Mouse (Mus musculus): ENCODE data around the gene Nabp1. TPM values are rescaled to one million over a fixed set of nuclear protein-coding genes. Genes with fewer than 3 reads are reported as not detected.

Gene Nabp1
- polyA plus RNA-seq, 1 experiment = 176 TPM

- 1% methylated on average over 25 of the region's 25 CpGs for WGBS
- TF ChIP-seq POLR2A (IDR thresholded peaks at IDR 0.05; ENCODE audit: insufficient read depth, low read depth, low read length) (no peak), CTCF (IDR thresholded peaks at IDR 0.05; ENCODE audit: insufficient read depth, low read depth, low read length) (no peak)
- H3K27ac ChIP-seq (ENCODE audit: insufficient read depth, low read depth, low read length) = no peak overlapping the region
Observed at GRCm38 (mm10) chr1:51477656-51478081, 556 bp downstream of the Nabp1 start.

GRCm38 (mm10) chr1:51476405-51476804 lies 1.8 kb downstream of the Nabp1 start:
- Histone ChIP-seq H3K27ac (ENCODE audit: insufficient read depth, low read depth, low read length) (no peak overlapping the region), H3K4me1 (ENCODE audit: control insufficient read depth, insufficient read depth, low read length) (peaks cover 5% of the 10 kb centered on the region; the same call in 1 of the 2 replicates), H3K4me3 (ENCODE audit: insufficient read depth, low read depth, low read length) (no peak overlapping the region)
- WGBS = 85% methylated on average over 1 of the region's 1 CpGs
- TF ChIP-seq POLR2A (IDR thresholded peaks at IDR 0.05; ENCODE audit: insufficient read depth, low read depth, low read length) = no peak
- TF ChIP-seq CTCF (IDR thresholded peaks at IDR 0.05; ENCODE audit: insufficient read depth, low read depth, low read length) = no peak

More at GRCm38 (mm10) chr1:51477656-51478081, 556 bp downstream of the Nabp1 start:
- Histone ChIP-seq H3K4me1 (ENCODE audit: control insufficient read depth, insufficient read depth, low read length) (peaks cover 5% of the 10 kb centered on the region; the same call in 1 of the 2 replicates), H3K4me3 (ENCODE audit: insufficient read depth, low read depth, low read length) (peak overlapping the region; percentile 57)

- 36% methylated on average over 2 of the region's 2 CpGs for WGBS
- H3K4me3 ChIP-seq (ENCODE audit: insufficient read depth, low read depth, low read length) = no peak overlapping the region
Observed at GRCm38 (mm10) chr1:51468077-51468476, 10.1 kb downstream of the Nabp1 start.

GRCm38 (mm10) chr1:51467181-51467580 lies 11.0 kb downstream of the Nabp1 start:
- H3K27ac ChIP-seq (ENCODE audit: insufficient read depth, low read depth, low read length) = no peak overlapping the region
- H3K4me3 ChIP-seq (ENCODE audit: insufficient read depth, low read depth, low read length) = no peak overlapping the region
- 84% methylated on average over 5 of the region's 5 CpGs for WGBS
- TF ChIP-seq CTCF (IDR thresholded peaks at IDR 0.05; ENCODE audit: insufficient read depth, low read depth, low read length) (no peak), POLR2A (IDR thresholded peaks at IDR 0.05; ENCODE audit: insufficient read depth, low read depth, low read length) (no peak)
- H3K4me1 ChIP-seq (ENCODE audit: control insufficient read depth, insufficient read depth, low read length) = no peaks in the 10 kb centered on the region

More at GRCm38 (mm10) chr1:51468077-51468476, 10.1 kb downstream of the Nabp1 start:
- TF ChIP-seq CTCF (IDR thresholded peaks at IDR 0.05; ENCODE audit: insufficient read depth, low read depth, low read length) (no peak), POLR2A (IDR thresholded peaks at IDR 0.05; ENCODE audit: insufficient read depth, low read depth, low read length) (no peak)
- no peak overlapping the region for H3K27ac ChIP-seq (ENCODE audit: insufficient read depth, low read depth, low read length)
- no peaks in the 10 kb centered on the region for H3K4me1 ChIP-seq (ENCODE audit: control insufficient read depth, insufficient read depth, low read length)

GRCm38 (mm10) chr1:51466385-51466784 lies 11.8 kb downstream of the Nabp1 start:
- Histone ChIP-seq H3K27ac (ENCODE audit: insufficient read depth, low read depth, low read length) (no peak overlapping the region), H3K4me1 (ENCODE audit: control insufficient read depth, insufficient read depth, low read length) (no peaks in the 10 kb centered on the region), H3K4me3 (ENCODE audit: insufficient read depth, low read depth, low read length) (no peak overlapping the region)
- WGBS = 52% methylated on average over 1 of the region's 1 CpGs
- no peak for TF ChIP-seq POLR2A (IDR thresholded peaks at IDR 0.05; ENCODE audit: insufficient read depth, low read depth, low read length)
- no peak for TF ChIP-seq CTCF (IDR thresholded peaks at IDR 0.05; ENCODE audit: insufficient read depth, low read depth, low read length)

- no peak overlapping the region for H3K27ac ChIP-seq (ENCODE audit: insufficient read depth, low read depth, low read length)
- no peaks in the 10 kb centered on the region for H3K4me1 ChIP-seq (ENCODE audit: control insufficient read depth, insufficient read depth, low read length)
- WGBS = 36% methylated on average over 2 of the region's 2 CpGs
- TF ChIP-seq CTCF (IDR thresholded peaks at IDR 0.05; ENCODE audit: insufficient read depth, low read depth, low read length) (no peak), POLR2A (IDR thresholded peaks at IDR 0.05; ENCODE audit: insufficient read depth, low read depth, low read length) (no peak)
- no peak overlapping the region for H3K4me3 ChIP-seq (ENCODE audit: insufficient read depth, low read depth, low read length)
Observed at GRCm38 (mm10) chr1:51465285-51465684, 12.9 kb downstream of the Nabp1 start.

- Histone ChIP-seq H3K4me1 (ENCODE audit: control insufficient read depth, insufficient read depth, low read length) (no peaks in the 10 kb centered on the region), H3K4me3 (ENCODE audit: insufficient read depth, low read depth, low read length) (no peak overlapping the region), H3K27ac (ENCODE audit: insufficient read depth, low read depth, low read length) (no peak overlapping the region)
- TF ChIP-seq CTCF (IDR thresholded peaks at IDR 0.05; ENCODE audit: insufficient read depth, low read depth, low read length) (no peak), POLR2A (IDR thresholded peaks at IDR 0.05; ENCODE audit: insufficient read depth, low read depth, low read length) (no peak)
- WGBS = 96% methylated on average over 5 of the region's 5 CpGs
Observed at GRCm38 (mm10) chr1:51463038-51463437, 15.2 kb downstream of the Nabp1 start.

- no peak overlapping the region for H3K4me3 ChIP-seq (ENCODE audit: insufficient read depth, low read depth, low read length)
- 64% methylated on average over 10 of the region's 10 CpGs for WGBS
- TF ChIP-seq CTCF (IDR thresholded peaks at IDR 0.05; ENCODE audit: insufficient read depth, low read depth, low read length) (no peak), POLR2A (IDR thresholded peaks at IDR 0.05; ENCODE audit: insufficient read depth, low read depth, low read length) (no peak)
- no peaks in the 10 kb centered on the region for H3K4me1 ChIP-seq (ENCODE audit: control insufficient read depth, insufficient read depth, low read length)
- H3K27ac ChIP-seq (ENCODE audit: insufficient read depth, low read depth, low read length) = no peak overlapping the region
Observed at GRCm38 (mm10) chr1:51458731-51459450, 19.3 kb downstream of the Nabp1 start.

GRCm38 (mm10) chr1:51458089-51458488 lies 20.1 kb downstream of the Nabp1 start:
- TF ChIP-seq CTCF (IDR thresholded peaks at IDR 0.05; ENCODE audit: insufficient read depth, low read depth, low read length) (no peak), POLR2A (IDR thresholded peaks at IDR 0.05; ENCODE audit: insufficient read depth, low read depth, low read length) (no peak)
- WGBS = 70% methylated on average over 6 of the region's 6 CpGs
- Histone ChIP-seq H3K27ac (ENCODE audit: insufficient read depth, low read depth, low read length) (no peak overlapping the region), H3K4me3 (ENCODE audit: insufficient read depth, low read depth, low read length) (no peak overlapping the region), H3K4me1 (ENCODE audit: control insufficient read depth, insufficient read depth, low read length) (no peaks in the 10 kb centered on the region)

Data from olfactory bulb, adult 2 months (tissue).